Mouse (Mus musculus) bone marrow, adult 2 months (tissue): ENCODE results near the gene Ticam1.

Experiments used
- CTCF ChIP-seq: fragments of 200-500 bp; IDR thresholded peaks from 2 replicates; pipeline ENCODE4 v1.5.1; 2011; ENCODE audit warnings: low read length, control low read depth; ENCODE audit not compliant: control insufficient read depth, insufficient read depth
- POLR2A ChIP-seq: fragments of 200-500 bp; IDR thresholded peaks from 2 replicates; pipeline ENCODE4 v1.6.1; 2011; ENCODE audit warnings: low read depth, mild to moderate bottlenecking, control low read depth, low read length, borderline replicate concordance; ENCODE audit not compliant: control insufficient read depth

- TF ChIP-seq CTCF (no peak), POLR2A (no peak)
These were observed 28.1 kb upstream of the Ticam1 start for GRCm38 (mm10) chr17:56304718-56305117.
